Mouse (Mus musculus) midbrain, embryonic 16.5 days (tissue): ENCODE data around the gene Eif2ak3. TPM values are rescaled to one million over a fixed set of nuclear protein-coding genes. Genes with fewer than 3 reads are reported as not detected.

Experiments
- ATAC-seq: fragments of 200-750 bp; cut with Nextera tagmentation; 2 replicates; pipeline ENCODE4 v1.8.0; 2017; ENCODE audit warnings: moderate TSS enrichment
- H3K27ac ChIP-seq: fragments of 300-500 bp; sonication (generic); 2 replicates; pipeline ENCODE4 v1.5.1; 2014; ENCODE audit warnings: mild to moderate bottlenecking, low read length, mixed read lengths
- H3K27me3 ChIP-seq: fragments of 300-500 bp; sonication (generic); 2 replicates; pipeline ENCODE4 v1.6.1; 2014; ENCODE audit warnings: low read depth, low read length, mixed read lengths; ENCODE audit not compliant: control insufficient read depth, insufficient read depth
- H3K36me3 ChIP-seq: fragments of 300-500 bp; sonication (generic); 2 replicates; pipeline ENCODE4 v1.6.1; 2014; ENCODE audit warnings: mild to moderate bottlenecking, low read length, moderate library complexity, mixed read lengths; ENCODE audit not compliant: control insufficient read depth, insufficient read depth
- H3K4me1 ChIP-seq: fragments of 300-500 bp; sonication (generic); 2 replicates; pipeline ENCODE4 v1.6.1; 2014; ENCODE audit warnings: mild to moderate bottlenecking, low read length, mixed read lengths; ENCODE audit not compliant: control insufficient read depth, insufficient read depth
- H3K4me2 ChIP-seq: fragments of 300-500 bp; sonication (generic); 2 replicates; pipeline ENCODE4 v1.6.1; 2014; ENCODE audit warnings: mild to moderate bottlenecking, low read length, mixed read lengths
- H3K4me3 ChIP-seq: fragments of 300-500 bp; sonication (generic); 2 replicates; pipeline ENCODE4 v1.5.1; 2014; ENCODE audit warnings: low read depth, mild to moderate bottlenecking, low read length, moderate library complexity, mixed read lengths
- H3K9ac ChIP-seq: fragments of 300-500 bp; sonication (generic); 2 replicates; pipeline ENCODE4 v1.6.1; 2014; ENCODE audit warnings: low read depth, low read length, mixed read lengths
- H3K9me3 ChIP-seq: fragments of 300-500 bp; sonication (generic); replicated peaks from 2 replicates; pipeline ENCODE4 v1.6.1; 2014; ENCODE audit warnings: mild to moderate bottlenecking, low read length, mixed read lengths; ENCODE audit not compliant: control insufficient read depth, poor library complexity, severe bottlenecking
- WGBS: fragments of 180-500 bp; shearing (Covaris S2); extraction: QIAGEN DNeasy Blood & Tissue Kit; methylation state at CpG from one replicate; pipeline ENCODE4 v1.1.7; 2014; 5-methylcytosine and 5-hydroxymethylcytosine counted together
- polyA plus RNA-seq: library from polyadenylated mRNA; unstranded; fragments of >200 nt; fragmentation: Nextera tagmentation; extraction: Ambion mirVana; gene quantifications from 2 replicates; pipeline ENCODE4 v1.2.1, GENCODE M21; 2015

Gene Eif2ak3
- polyA plus RNA-seq, 1 experiment from 2014 or later = 12.5 TPM

DNA sequence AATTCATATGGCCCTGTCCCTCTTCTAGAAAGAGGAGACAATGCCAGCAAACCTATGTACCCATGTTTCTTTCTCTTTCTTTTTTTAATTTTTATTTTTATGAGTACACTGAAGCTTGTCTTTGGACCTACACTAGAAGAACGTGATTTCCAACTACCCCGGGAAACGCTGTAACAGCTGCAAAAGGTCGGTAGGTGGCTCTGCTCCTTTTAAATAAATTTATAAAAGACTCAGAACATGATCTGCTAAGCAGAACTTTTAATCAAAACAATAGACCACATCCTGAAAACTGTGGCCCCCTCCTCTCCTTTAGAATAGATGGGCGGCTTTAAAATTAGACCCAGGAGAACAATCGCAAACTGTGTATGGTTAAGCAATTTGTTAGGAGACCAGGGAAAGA lies 109.7 kb downstream of the Eif2ak3 start:
- WGBS = 7% methylated on average over 6 of the region's 6 CpGs

More for the DNA sequence above, 109.7 kb downstream of the Eif2ak3 start:
- Histone ChIP-seq H3K36me3 (no peaks in the 10 kb centered on the region), H3K4me3 (no peak overlapping the region), H3K9me3 (no peaks in the 10 kb centered on the region), H3K4me2 (no peak overlapping the region), H3K4me1 (peaks cover 10% of the 10 kb centered on the region), H3K9ac (no peak overlapping the region), H3K27me3 (peaks cover 43% of the 10 kb centered on the region), H3K27ac (no peak overlapping the region)
- no peak for ATAC-seq

Other genes starting within 250 kb of the Eif2ak3 start
- 2.6 and 2.9 TPM in 2 replicates for gene Rpia, start 52.3 kb upstream of the Eif2ak3 start, polyA plus RNA-seq
- gene Tex37, start 74.4 kb downstream of the Eif2ak3 start, polyA plus RNA-seq = not detected in 2 replicates
- gene Foxi3, start 112.0 kb downstream of the Eif2ak3 start, polyA plus RNA-seq = not detected in 2 replicates